Mouse (Mus musculus) spleen, postnatal 36 days (tissue): ENCODE data around the gene Ankrd11.

Source experiments
- DNase-seq, 2 experiments: peaks; one replicate each; pipeline ENCODE4 v3.0.0; 2022; ENCODE audit warnings: low spot score in 2 of 2, mixed read lengths in 1 of 2

Ankrd11 gene

GRCm38 (mm10) chr8:122849152-122849910 lies 192.7 kb downstream of the Ankrd11 start:
- no peak for DNase-seq

- DNase-seq = peak; percentile 24 to 27
These were observed 194.1 kb downstream of the Ankrd11 start, which contains the start of gene Cdh15 for GRCm38 (mm10) chr8:122847829-122848561. Cdh15 (plus strand) TSS chr8:122847966.

GRCm38 (mm10) chr8:122845662-122846061 lies 196.4 kb downstream of the Ankrd11 start:
- no peak for DNase-seq

- no peak for DNase-seq
These were observed 197.9 kb downstream of the Ankrd11 start for GRCm38 (mm10) chr8:122844161-122844560.

GRCm38 (mm10) chr8:122836696-122837095 lies 205.4 kb downstream of the Ankrd11 start:
- DNase-seq = no peak

- no peak for DNase-seq
These were observed 205.9 kb downstream of the Ankrd11 start for GRCm38 (mm10) chr8:122836199-122836598.

GRCm38 (mm10) chr8:122834971-122835370 lies 207.1 kb downstream of the Ankrd11 start:
- DNase-seq = peak; percentile 70 to 78

GRCm38 (mm10) chr8:122834416-122834815 lies 207.7 kb downstream of the Ankrd11 start:
- no peak for DNase-seq
